Mouse (Mus musculus): ENCODE measurements at regions not wholly inside any gene's neighbourhood (a gene's known extent, or its start where the extent isn't known, plus 50 kb on each side); places are given as distances from the start of the nearest gene placed in this dataset.

DNA sequence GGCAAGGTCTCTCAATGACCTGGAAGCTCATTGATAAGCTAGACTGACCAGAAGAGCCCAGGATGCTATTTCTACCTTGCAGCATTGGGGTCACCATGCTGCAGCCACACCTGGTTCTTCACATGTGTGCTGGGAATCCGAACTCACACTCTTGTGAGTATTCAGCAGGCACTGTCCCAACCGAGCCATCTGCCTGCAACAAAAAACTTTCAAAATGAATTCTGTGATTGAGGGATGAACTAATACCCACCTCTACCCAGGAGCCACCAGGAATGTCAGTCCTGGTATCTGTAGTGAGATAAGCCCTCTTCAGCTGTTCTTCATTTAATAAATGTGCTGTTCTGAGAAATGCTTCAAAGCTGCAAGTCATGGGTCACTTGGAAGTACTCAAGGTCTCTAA, 104.6 kb upstream of the Smad1 start:
- ATAC-seq (replicated peaks; ENCODE audit: low FRiP score) = no peak

DNA sequence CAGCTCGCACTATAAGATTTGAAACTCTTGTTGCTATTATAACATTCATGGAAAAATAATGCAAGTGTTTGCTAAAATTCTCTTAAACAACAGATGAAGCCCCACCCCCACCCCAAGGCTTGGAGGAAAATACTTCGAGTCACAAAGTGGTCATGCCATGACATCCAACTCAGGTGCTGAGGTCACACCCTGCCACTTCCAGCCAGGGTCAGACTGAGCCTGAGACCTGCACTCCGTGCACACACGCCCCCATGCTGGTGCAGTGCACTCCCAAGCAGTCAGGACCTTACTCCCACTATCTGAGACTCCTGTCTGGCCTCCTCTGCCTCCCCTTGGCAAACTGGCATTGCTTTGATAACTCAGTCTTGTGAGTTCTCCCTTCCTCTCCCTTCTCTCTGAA, 102.7 kb upstream of the Smad1 start:
- H3K9me3 ChIP-seq (ENCODE audit: control insufficient read depth, low read length) = no peaks in the 10 kb centered on the region
- H3K36me3 ChIP-seq (ENCODE audit: control insufficient read depth, insufficient read depth, low read length) = no peaks in the 10 kb centered on the region
- ATAC-seq (replicated peaks; ENCODE audit: low FRiP score) (no peak), DNase-seq (ENCODE audit: low spot score) (no peak)
- no peak overlapping the region for H3K4me3 ChIP-seq (ENCODE audit: low read depth, low read length)
- H3K27ac ChIP-seq (ENCODE audit: low read depth, low read length) = no peak overlapping the region
- 80% methylated on average over 4 of the region's 4 CpGs for WGBS
- no peak overlapping the region for H3K4me2 ChIP-seq (ENCODE audit: low read depth, low read length, severe bottlenecking)
- no peaks in the 10 kb centered on the region for H3K4me1 ChIP-seq (replicated peaks; ENCODE audit: control insufficient read depth, insufficient read depth, low read length)
- H3K27me3 ChIP-seq (ENCODE audit: control insufficient read depth, insufficient read depth, low read length) = no peaks in the 10 kb centered on the region
- no peak overlapping the region for H3K9ac ChIP-seq (ENCODE audit: low read length)

More for the DNA sequence above, 104.6 kb upstream of the Smad1 start:
- Histone ChIP-seq H3K36me3 (ENCODE audit: control insufficient read depth, insufficient read depth, low read length) (no peaks in the 10 kb centered on the region), H3K27ac (ENCODE audit: low read depth, low read length) (no peak overlapping the region), H3K4me2 (ENCODE audit: low read depth, low read length, severe bottlenecking) (no peak overlapping the region), H3K4me1 (replicated peaks; ENCODE audit: control insufficient read depth, insufficient read depth, low read length) (no peaks in the 10 kb centered on the region), H3K9me3 (ENCODE audit: control insufficient read depth, low read length) (no peaks in the 10 kb centered on the region), H3K27me3 (ENCODE audit: control insufficient read depth, insufficient read depth, low read length) (no peaks in the 10 kb centered on the region), H3K9ac (ENCODE audit: low read length) (no peak overlapping the region), H3K4me3 (ENCODE audit: low read depth, low read length) (no peak overlapping the region)
- WGBS = 88% methylated on average over 2 of the region's 2 CpGs
- DNase-seq (ENCODE audit: low spot score) = no peak

DNA sequence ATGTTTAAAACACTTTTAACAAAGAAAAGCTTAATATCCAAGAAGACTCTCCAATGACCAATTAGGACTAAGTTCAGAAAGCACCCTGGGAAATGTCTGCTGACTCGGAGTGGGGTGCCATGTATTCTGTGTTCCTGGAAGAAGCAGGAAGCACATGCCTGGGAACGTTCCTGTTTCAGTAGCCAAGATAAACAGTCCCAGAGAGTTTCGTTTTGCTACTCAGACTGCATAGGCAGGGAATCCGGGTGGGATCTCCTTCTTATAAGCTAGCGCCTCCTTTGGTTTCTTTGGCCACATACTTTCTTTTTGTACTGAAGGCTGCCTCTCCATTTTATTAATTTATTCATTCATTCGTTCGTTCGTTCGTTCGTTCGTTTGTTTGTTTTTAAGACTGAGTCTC, 101.9 kb upstream of the Smad1 start:
- Histone ChIP-seq H3K9me3 (ENCODE audit: control insufficient read depth, low read length) (no peaks in the 10 kb centered on the region), H3K27ac (ENCODE audit: low read depth, low read length) (no peak overlapping the region), H3K27me3 (ENCODE audit: control insufficient read depth, insufficient read depth, low read length) (no peaks in the 10 kb centered on the region), H3K4me1 (replicated peaks; ENCODE audit: control insufficient read depth, insufficient read depth, low read length) (no peaks in the 10 kb centered on the region), H3K4me2 (ENCODE audit: low read depth, low read length, severe bottlenecking) (no peak overlapping the region), H3K36me3 (ENCODE audit: control insufficient read depth, insufficient read depth, low read length) (no peaks in the 10 kb centered on the region), H3K4me3 (ENCODE audit: low read depth, low read length) (no peak overlapping the region), H3K9ac (ENCODE audit: low read length) (no peak overlapping the region)
- 89% methylated on average over 11 of the region's 11 CpGs for WGBS
- ATAC-seq (replicated peaks; ENCODE audit: low FRiP score) = no peak
- DNase-seq (ENCODE audit: low spot score) = no peak

DNA sequence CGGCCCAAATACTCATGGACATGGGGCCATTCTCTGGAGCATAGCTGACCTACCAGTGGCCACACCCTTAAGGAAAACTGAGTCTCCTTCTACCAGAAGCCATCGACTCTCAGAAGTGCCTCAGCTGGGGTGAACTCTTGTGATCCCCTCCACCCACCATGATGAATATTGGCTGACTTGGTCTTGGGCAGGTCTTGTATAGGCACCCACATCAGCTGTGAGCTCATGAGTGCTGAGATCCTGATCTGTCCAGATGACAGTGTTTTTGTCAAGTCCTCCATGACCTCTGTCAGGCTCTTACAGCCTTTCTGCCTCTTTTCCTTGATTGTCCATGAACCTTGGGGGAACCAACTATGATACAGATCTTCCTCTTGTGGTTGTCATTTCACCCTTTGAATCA, 99.9 kb upstream of the Smad1 start:
- DNase-seq (ENCODE audit: low spot score) (no peak), ATAC-seq (replicated peaks; ENCODE audit: low FRiP score) (no peak)
- Histone ChIP-seq H3K9ac (ENCODE audit: low read length) (no peak overlapping the region), H3K27ac (ENCODE audit: low read depth, low read length) (no peak overlapping the region), H3K4me1 (replicated peaks; ENCODE audit: control insufficient read depth, insufficient read depth, low read length) (no peaks in the 10 kb centered on the region), H3K4me3 (ENCODE audit: low read depth, low read length) (no peak overlapping the region), H3K27me3 (ENCODE audit: control insufficient read depth, insufficient read depth, low read length) (no peaks in the 10 kb centered on the region), H3K9me3 (ENCODE audit: control insufficient read depth, low read length) (no peaks in the 10 kb centered on the region), H3K36me3 (ENCODE audit: control insufficient read depth, insufficient read depth, low read length) (no peaks in the 10 kb centered on the region), H3K4me2 (ENCODE audit: low read depth, low read length, severe bottlenecking) (no peak overlapping the region)
- whole genome bisulfite sequencing = 88% methylated on average over 2 of the region's 2 CpGs

DNA sequence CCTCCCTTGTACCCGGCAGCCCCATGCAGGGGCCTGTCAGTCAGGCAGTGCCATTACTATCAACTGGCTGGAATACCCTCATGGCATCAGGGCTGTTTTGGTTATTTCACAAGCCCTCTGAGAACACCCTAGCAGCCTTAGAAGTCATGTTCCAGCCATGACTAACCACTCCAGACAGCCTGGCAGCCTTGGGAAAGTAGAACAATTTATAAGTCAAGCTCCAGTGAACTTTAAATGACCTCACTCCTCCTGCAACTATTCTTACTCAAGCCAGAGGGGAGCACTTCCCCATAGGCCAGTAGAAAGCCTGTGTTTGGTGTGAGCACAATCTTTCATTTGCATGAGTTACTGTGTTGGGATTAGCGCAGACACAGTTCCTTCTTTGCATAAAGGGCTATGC, 99.3 kb upstream of the Smad1 start:
- Histone ChIP-seq H3K4me1 (replicated peaks; ENCODE audit: control insufficient read depth, insufficient read depth, low read length) (no peaks in the 10 kb centered on the region), H3K27me3 (ENCODE audit: control insufficient read depth, insufficient read depth, low read length) (no peaks in the 10 kb centered on the region), H3K36me3 (ENCODE audit: control insufficient read depth, insufficient read depth, low read length) (no peaks in the 10 kb centered on the region), H3K4me2 (ENCODE audit: low read depth, low read length, severe bottlenecking) (no peak overlapping the region), H3K27ac (ENCODE audit: low read depth, low read length) (no peak overlapping the region), H3K9me3 (ENCODE audit: control insufficient read depth, low read length) (no peaks in the 10 kb centered on the region), H3K4me3 (ENCODE audit: low read depth, low read length) (no peak overlapping the region), H3K9ac (ENCODE audit: low read length) (no peak overlapping the region)
- 72% methylated on average over 2 of the region's 2 CpGs for WGBS
- ATAC-seq (replicated peaks; ENCODE audit: low FRiP score) (no peak), DNase-seq (ENCODE audit: low spot score) (no peak)

DNA sequence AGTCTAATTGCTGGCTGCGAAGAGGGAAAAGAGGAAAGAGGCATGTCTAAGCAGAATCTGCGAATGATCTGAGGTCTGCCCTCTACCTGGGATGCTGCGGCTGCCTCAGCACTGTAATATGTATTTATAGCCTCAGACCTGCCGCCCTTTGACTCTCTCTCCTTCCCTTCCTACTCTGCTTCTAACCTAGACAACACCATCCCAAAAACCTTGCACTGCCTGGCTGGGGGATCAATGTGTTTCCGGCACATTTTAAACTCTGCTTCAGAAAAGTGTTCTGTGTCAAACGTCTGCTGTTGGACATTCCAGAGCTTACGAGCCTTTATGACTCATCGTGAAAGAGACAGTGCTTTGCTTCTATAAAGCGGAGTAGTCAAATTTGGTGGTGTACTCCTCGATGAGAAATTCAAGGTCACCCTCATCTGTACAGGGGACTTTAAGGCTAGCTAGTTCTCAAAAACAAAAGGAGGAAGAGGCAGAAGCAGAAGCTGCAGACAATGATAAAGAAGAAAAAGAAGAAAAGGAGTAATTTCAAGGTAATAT, 91.9 kb upstream of the Smad1 start:
- Histone ChIP-seq H3K9me3 (ENCODE audit: control insufficient read depth, low read length) (no peaks in the 10 kb centered on the region), H3K4me1 (replicated peaks; ENCODE audit: control insufficient read depth, insufficient read depth, low read length) (peaks cover 2% of the 10 kb centered on the region; the same call in 1 of the 2 replicates), H3K36me3 (ENCODE audit: control insufficient read depth, insufficient read depth, low read length) (no peaks in the 10 kb centered on the region), H3K9ac (ENCODE audit: low read length) (no peak overlapping the region), H3K4me3 (ENCODE audit: low read depth, low read length) (no peak overlapping the region), H3K4me2 (ENCODE audit: low read depth, low read length, severe bottlenecking) (no peak overlapping the region), H3K27me3 (ENCODE audit: control insufficient read depth, insufficient read depth, low read length) (no peaks in the 10 kb centered on the region), H3K27ac (ENCODE audit: low read depth, low read length) (no peak overlapping the region)
- 69% methylated on average over 10 of the region's 10 CpGs for WGBS
- DNase-seq (ENCODE audit: low spot score) (no peak), ATAC-seq (replicated peaks; ENCODE audit: low FRiP score) (no peak)

DNA sequence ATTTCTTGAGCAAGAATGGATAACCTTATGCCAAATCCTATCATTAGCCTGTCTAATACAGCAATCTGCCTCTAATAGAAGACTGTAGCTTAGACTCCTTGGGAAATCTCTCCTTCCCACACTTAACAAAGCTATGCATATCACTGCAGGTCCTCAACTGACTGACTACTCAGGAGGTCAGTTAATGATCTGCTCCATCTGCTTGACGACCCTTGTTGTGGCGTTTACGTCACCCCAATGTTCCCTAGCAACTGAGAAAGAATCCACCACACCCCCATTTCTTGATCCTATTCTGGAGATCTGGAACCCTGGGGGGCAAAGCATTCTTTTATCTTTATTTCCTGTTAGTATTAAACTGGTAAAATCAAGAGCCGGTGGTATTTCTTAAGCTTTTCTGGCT, 91.4 kb upstream of the Smad1 start:
- peak; percentile 77; the same call in 1 of the 2 replicates for ATAC-seq (replicated peaks; ENCODE audit: low FRiP score)
- Histone ChIP-seq H3K36me3 (ENCODE audit: control insufficient read depth, insufficient read depth, low read length) (no peaks in the 10 kb centered on the region), H3K9me3 (ENCODE audit: control insufficient read depth, low read length) (no peaks in the 10 kb centered on the region), H3K4me2 (ENCODE audit: low read depth, low read length, severe bottlenecking) (0 out of 2 replicates have a peak overlapping the region, but pooled peaks have one; percentile 16), H3K9ac (ENCODE audit: low read length) (no peak overlapping the region), H3K4me3 (ENCODE audit: low read depth, low read length) (no peak overlapping the region), H3K27ac (ENCODE audit: low read depth, low read length) (no peak overlapping the region), H3K27me3 (ENCODE audit: control insufficient read depth, insufficient read depth, low read length) (no peaks in the 10 kb centered on the region), H3K4me1 (replicated peaks; ENCODE audit: control insufficient read depth, insufficient read depth, low read length) (peaks cover 2% of the 10 kb centered on the region; the same call in 1 of the 2 replicates)
- 31% methylated on average over 4 of the region's 4 CpGs for WGBS
- DNase-seq (ENCODE audit: low spot score) = no peak

DNA sequence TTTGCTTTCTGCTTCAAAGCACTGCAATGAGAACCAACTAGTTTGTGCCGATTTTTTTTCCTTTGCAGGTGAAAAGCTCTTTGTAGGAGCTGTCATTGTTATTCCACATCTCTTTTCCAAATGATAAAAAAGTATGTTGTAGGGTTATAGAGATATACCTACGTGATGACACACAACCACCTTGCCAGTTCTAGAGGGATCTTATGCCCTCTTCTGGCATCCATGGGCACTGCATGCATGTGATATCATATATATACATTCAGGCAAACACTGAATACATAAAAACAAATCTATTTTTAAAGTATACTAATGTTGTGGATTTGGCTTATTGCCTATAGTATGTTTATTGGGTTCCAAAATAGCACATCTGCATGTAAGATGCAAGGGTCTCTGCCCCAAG, 89.5 kb upstream of the Smad1 start:
- WGBS = 73% methylated on average over 2 of the region's 2 CpGs
- H3K4me1 ChIP-seq (replicated peaks; ENCODE audit: control insufficient read depth, insufficient read depth, low read length) = peaks cover 2% of the 10 kb centered on the region; the same call in 1 of the 2 replicates

DNA sequence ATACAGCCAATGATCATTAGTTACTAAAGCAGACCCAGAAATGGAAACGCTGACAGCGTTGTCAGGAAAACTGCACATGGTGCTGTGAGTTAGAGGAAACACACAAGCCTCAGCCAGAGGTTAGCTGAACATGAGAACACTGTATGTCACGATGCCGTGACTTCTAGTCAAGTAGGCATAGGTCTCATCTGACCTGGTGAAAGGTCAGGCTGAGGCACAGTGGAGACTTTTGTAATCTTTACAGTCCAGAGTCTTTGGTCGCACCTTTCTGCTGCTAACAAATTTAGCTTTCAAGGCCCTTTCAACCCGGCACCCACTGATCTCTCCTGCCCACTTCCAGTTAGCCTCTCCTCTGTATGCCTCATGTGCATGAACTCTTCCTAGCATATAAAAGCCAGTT, 88.3 kb upstream of the Smad1 start:
- 86% methylated on average over 6 of the region's 6 CpGs for WGBS
- H3K27me3 ChIP-seq (ENCODE audit: control insufficient read depth, insufficient read depth, low read length) = no peaks in the 10 kb centered on the region
- ATAC-seq (replicated peaks; ENCODE audit: low FRiP score) = no peak

More for the DNA sequence above, 89.5 kb upstream of the Smad1 start:
- H3K27ac ChIP-seq (ENCODE audit: low read depth, low read length) = no peak overlapping the region
- H3K4me2 ChIP-seq (ENCODE audit: low read depth, low read length, severe bottlenecking) = no peak overlapping the region
- H3K9me3 ChIP-seq (ENCODE audit: control insufficient read depth, low read length) = no peaks in the 10 kb centered on the region
- H3K4me3 ChIP-seq (ENCODE audit: low read depth, low read length) = no peak overlapping the region
- no peak for ATAC-seq (replicated peaks; ENCODE audit: low FRiP score)
- H3K36me3 ChIP-seq (ENCODE audit: control insufficient read depth, insufficient read depth, low read length) = no peaks in the 10 kb centered on the region
- DNase-seq (ENCODE audit: low spot score) = no peak
- no peak overlapping the region for H3K9ac ChIP-seq (ENCODE audit: low read length)
- no peaks in the 10 kb centered on the region for H3K27me3 ChIP-seq (ENCODE audit: control insufficient read depth, insufficient read depth, low read length)

More for the DNA sequence above, 88.3 kb upstream of the Smad1 start:
- DNase-seq (ENCODE audit: low spot score) = no peak
- peaks cover 2% of the 10 kb centered on the region; the same call in 1 of the 2 replicates for H3K4me1 ChIP-seq (replicated peaks; ENCODE audit: control insufficient read depth, insufficient read depth, low read length)
- H3K9ac ChIP-seq (ENCODE audit: low read length) = no peak overlapping the region
- H3K36me3 ChIP-seq (ENCODE audit: control insufficient read depth, insufficient read depth, low read length) = no peaks in the 10 kb centered on the region
- no peak overlapping the region for H3K4me3 ChIP-seq (ENCODE audit: low read depth, low read length)
- no peaks in the 10 kb centered on the region for H3K9me3 ChIP-seq (ENCODE audit: control insufficient read depth, low read length)
- no peak overlapping the region for H3K4me2 ChIP-seq (ENCODE audit: low read depth, low read length, severe bottlenecking)
- H3K27ac ChIP-seq (ENCODE audit: low read depth, low read length) = no peak overlapping the region

All from forebrain, embryonic 11.5 days (tissue).